Mouse (Mus musculus) liver, embryonic 14.5 days (tissue): ENCODE measurements around the gene Cpa1. TPM values are rescaled to one million over a fixed set of nuclear protein-coding genes. Genes with fewer than 3 reads are reported as not detected.

ENCODE experiments used
- ATAC-seq: fragments of 200-750 bp; cut with Nextera tagmentation; 2 replicates; pipeline ENCODE4 v1.8.0; 2017; ENCODE audit warnings: moderate number of reproducible peaks, mild to moderate bottlenecking, moderate library complexity; ENCODE audit not compliant: insufficient read depth
- DNase-seq, 3 experiments: peaks; one replicate each; pipeline ENCODE4 v3.0.0-alpha.2; 2012 to 2013; ENCODE audit warnings: low read depth in 3 of 3, low spot score in 3 of 3
- H3K27ac ChIP-seq: fragments of 300-500 bp; sonication (generic); 2 replicates; pipeline ENCODE4 v1.5.1; 2014; ENCODE audit warnings: moderate library complexity, mild to moderate bottlenecking, control low read depth, inconsistent platforms
- H3K27me3 ChIP-seq: fragments of 300-500 bp; sonication (generic); 2 replicates; pipeline ENCODE4 v1.6.1; 2014; ENCODE audit warnings: mild to moderate bottlenecking, low read length, moderate library complexity; ENCODE audit not compliant: control insufficient read depth, insufficient read depth
- H3K36me3 ChIP-seq: fragments of 300-500 bp; sonication (generic); replicated peaks from 2 replicates; pipeline ENCODE4 v1.6.1; 2014; ENCODE audit warnings: low read depth; ENCODE audit not compliant: control insufficient read depth, insufficient read depth
- H3K4me1 ChIP-seq, 2 experiments: fragments of 200-500 bp in 1 of 2; fragments of 300-500 bp in 1 of 2; sonication (generic) in 1 of 2; replicated peaks; 2 replicates each; pipeline ENCODE4 v1.6.1; 2012 to 2014; ENCODE audit warnings: antibody characterized with exemption in 1 of 2, inconsistent platforms in 1 of 2, low read length in 1 of 2; ENCODE audit not compliant: control insufficient read depth in 2 of 2, insufficient read depth in 2 of 2
- H3K4me2 ChIP-seq: fragments of 300-500 bp; sonication (generic); 2 replicates; pipeline ENCODE4 v1.6.1; 2014; ENCODE audit warnings: low read depth, mild to moderate bottlenecking, control low read depth, moderate library complexity
- H3K4me3 ChIP-seq, 2 experiments: fragments of 200-500 bp in 1 of 2; fragments of 300-500 bp in 1 of 2; sonication (generic) in 1 of 2; 2 replicates each; pipeline ENCODE4 v1.5.1; 2012 to 2014; ENCODE audit warnings: low read depth in 2 of 2, low read length in 2 of 2, mild to moderate bottlenecking in 2 of 2, control low read depth in 1 of 2, inconsistent platforms in 1 of 2, moderate library complexity in 1 of 2; ENCODE audit not compliant: insufficient read depth in 1 of 2
- H3K9ac ChIP-seq: fragments of 300-500 bp; sonication (generic); replicated peaks from 2 replicates; pipeline ENCODE4 v1.6.1; 2014; ENCODE audit warnings: mild to moderate bottlenecking, control low read depth, moderate library complexity
- H3K9me3 ChIP-seq: fragments of 300-500 bp; sonication (generic); 2 replicates; pipeline ENCODE4 v1.6.1; 2016; ENCODE audit warnings: low read length, mixed read lengths; ENCODE audit not compliant: control insufficient read depth
- CTCF ChIP-seq: IDR thresholded peaks from 2 replicates; pipeline ENCODE4 v1.5.1; 2016; ENCODE audit warnings: antibody characterized with exemption, low read depth, control low read depth
- EP300 ChIP-seq: IDR thresholded peaks from 2 replicates; pipeline ENCODE4 v1.6.1; 2016; ENCODE audit warnings: antibody characterized with exemption, low read depth
- WGBS: fragments of 180-500 bp; shearing (Covaris S2); extraction: QIAGEN DNeasy Blood & Tissue Kit; methylation state at CpG from one replicate; pipeline ENCODE4 v1.1.7; 2014; ENCODE audit not compliant: insufficient replicate concordance; 5-methylcytosine and 5-hydroxymethylcytosine counted together
- polyA plus RNA-seq, 2 experiments: library from polyadenylated mRNA; depleted of rRNA in 1 of 2; stranded (reverse) in 1 of 2; unstranded in 1 of 2; fragments of >200 nt; fragmentation: Nextera tagmentation in 1 of 2; extraction: Ambion mirVana in 1 of 2; gene quantifications; 2 replicates each; pipeline versions ENCODE4 v1.2.1 to v1.2.3; 2012 to 2014

The Cpa1 gene
- polyA plus RNA-seq, 2 experiments = 1.4 to 1.5 TPM

DNA sequence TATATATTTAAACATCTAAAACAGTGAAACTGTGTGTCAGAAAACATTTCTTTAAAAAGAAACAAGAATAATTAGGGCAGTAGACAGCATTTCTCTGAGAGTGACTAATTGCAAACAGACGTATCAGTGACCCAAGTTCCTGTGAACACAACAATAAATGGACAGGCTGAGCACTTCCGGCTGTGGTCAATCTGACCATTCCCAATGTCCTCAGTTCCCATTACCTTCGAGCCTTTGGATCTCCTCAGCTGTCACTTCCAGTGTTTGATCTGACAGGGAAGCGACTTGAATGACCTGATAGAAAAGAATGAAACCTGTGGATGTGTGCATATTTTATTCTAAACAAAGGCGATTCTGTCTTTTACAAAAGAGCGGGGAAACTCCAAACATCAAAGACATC lies 27.0 kb downstream of the Cpa1 start:
- Histone ChIP-seq H3K9me3 (no peaks in the 10 kb centered on the region), H3K9ac (no peak overlapping the region), H3K4me1 (no peaks in the 10 kb centered on the region), H3K27ac (no peak overlapping the region), H3K36me3 (no peaks in the 10 kb centered on the region), H3K4me2 (no peak overlapping the region), H3K27me3 (no peaks in the 10 kb centered on the region), H3K4me3 (no peak overlapping the region)
- 65% methylated on average over 6 of the region's 6 CpGs for WGBS
- ATAC-seq (no peak), DNase-seq (no peak)
- no peak for TF ChIP-seq CTCF
- TF ChIP-seq EP300 = no peak

DNA sequence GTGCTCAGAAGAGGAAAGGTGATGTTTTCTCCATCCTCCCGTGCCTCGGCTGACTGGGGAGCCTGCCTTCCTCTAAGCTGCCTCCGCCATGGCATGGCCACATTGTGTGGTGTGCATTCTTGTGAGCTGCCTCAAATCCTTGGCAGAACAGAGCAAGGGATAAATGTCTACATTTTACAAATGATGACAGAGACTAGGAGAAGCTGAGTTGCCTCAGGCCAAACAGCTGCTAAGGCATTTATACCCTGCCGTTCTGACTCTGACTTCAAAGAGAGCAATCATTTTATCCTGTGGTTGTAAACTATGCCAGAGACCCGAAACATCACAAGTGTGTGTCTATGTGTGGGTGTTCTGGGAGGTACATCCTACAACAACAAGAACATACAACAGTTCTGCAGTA lies 28.6 kb downstream of the Cpa1 start:
- Histone ChIP-seq H3K9me3 (no peaks in the 10 kb centered on the region), H3K36me3 (no peaks in the 10 kb centered on the region), H3K27ac (no peak overlapping the region), H3K4me2 (no peak overlapping the region), H3K4me1 (no peaks in the 10 kb centered on the region), H3K27me3 (no peaks in the 10 kb centered on the region), H3K4me3 (no peak overlapping the region), H3K9ac (no peak overlapping the region)
- ATAC-seq (no peak), DNase-seq (no peak)
- TF ChIP-seq CTCF = no peak
- TF ChIP-seq EP300 = no peak
- 73% methylated on average over 5 of the region's 5 CpGs for WGBS

GRCm38 (mm10) chr6:30671696-30672095 lies 32.7 kb downstream of the Cpa1 start:
- 64% methylated on average over 5 of the region's 5 CpGs for WGBS

GRCm38 (mm10) chr6:30673764-30674561 lies 34.9 kb downstream of the Cpa1 start:
- H3K27me3 ChIP-seq = no peaks in the 10 kb centered on the region
- ATAC-seq = peak; percentile 47; the same call in 1 of the 2 replicates
- no peaks in the 10 kb centered on the region for H3K36me3 ChIP-seq
- DNase-seq = no peak
- H3K9ac ChIP-seq = no peak overlapping the region
- no peak overlapping the region for H3K27ac ChIP-seq
- WGBS = 21% methylated on average over 14 of the region's 14 CpGs
- no peak overlapping the region for H3K4me3 ChIP-seq
- peaks cover 7 to 20% of the 10 kb centered on the region in 2 experiments; a peak in 3 of 4 replicates for H3K4me1 ChIP-seq
- H3K9me3 ChIP-seq = no peaks in the 10 kb centered on the region
- TF ChIP-seq CTCF (no peak), EP300 (0 out of 2 replicates have a peak, but pooled peaks have one; percentile 13)
- peak overlapping the region; percentile 41 for H3K4me2 ChIP-seq

More at GRCm38 (mm10) chr6:30671696-30672095, 32.7 kb downstream of the Cpa1 start:
- H3K4me1 ChIP-seq = peaks cover 7 to 19% of the 10 kb centered on the region in 2 experiments; a peak in 3 of 4 replicates
- H3K36me3 ChIP-seq = no peaks in the 10 kb centered on the region
- no peaks in the 10 kb centered on the region for H3K27me3 ChIP-seq
- no peaks in the 10 kb centered on the region for H3K9me3 ChIP-seq
- H3K9ac ChIP-seq = no peak overlapping the region
- TF ChIP-seq EP300 = no peak
- TF ChIP-seq CTCF = no peak
- ATAC-seq (no peak), DNase-seq (no peak)
- no peak overlapping the region for H3K27ac ChIP-seq
- H3K4me2 ChIP-seq = no peak overlapping the region
- no peak overlapping the region for H3K4me3 ChIP-seq

- DNase-seq = no peak
- Histone ChIP-seq H3K9me3 (no peaks in the 10 kb centered on the region), H3K4me2 (peak overlapping the region; percentile 41), H3K36me3 (no peaks in the 10 kb centered on the region), H3K27ac (no peak overlapping the region), H3K27me3 (no peaks in the 10 kb centered on the region), H3K9ac (no peak overlapping the region), H3K4me1 (peaks cover 7 to 23% of the 10 kb centered on the region in 2 experiments; a peak in 3 of 4 replicates), H3K4me3 (no peak overlapping the region)
- WGBS = 58% methylated on average over 9 of the region's 9 CpGs
- TF ChIP-seq EP300 (no peak), CTCF (no peak)
- no peak for ATAC-seq
Measured at GRCm38 (mm10) chr6:30674714-30675280, 35.8 kb downstream of the Cpa1 start.
